Mouse (Mus musculus) limb, embryonic 15.5 days (tissue): ENCODE data around the gene Cyp24a1. TPM values are rescaled to one million over a fixed set of nuclear protein-coding genes. Genes with fewer than 3 reads are reported as not detected.

Source experiments
- ATAC-seq: fragments of 200-750 bp; cut with Nextera tagmentation; 2 replicates; pipeline ENCODE4 v1.8.0; 2017; ENCODE audit warnings: low read depth, moderate TSS enrichment; ENCODE audit not compliant: insufficient number of reproducible peaks, low FRiP score, low TSS enrichment
- H3K27ac ChIP-seq: fragments of 300-500 bp; sonication (generic); 2 replicates; pipeline ENCODE4 v1.5.1; 2015; ENCODE audit warnings: moderate library complexity, mild to moderate bottlenecking, inconsistent platforms
- H3K27me3 ChIP-seq: fragments of 300-500 bp; sonication (generic); 2 replicates; pipeline ENCODE4 v1.6.1; 2015; ENCODE audit warnings: inconsistent platforms
- H3K36me3 ChIP-seq: fragments of 300-500 bp; sonication (generic); 2 replicates; pipeline ENCODE4 v1.6.1; 2015; ENCODE audit warnings: inconsistent platforms
- H3K4me1 ChIP-seq: fragments of 300-500 bp; sonication (generic); 2 replicates; pipeline ENCODE4 v1.6.1; 2015; ENCODE audit warnings: inconsistent platforms
- H3K4me2 ChIP-seq: fragments of 300-500 bp; sonication (generic); 2 replicates; pipeline ENCODE4 v1.6.1; 2015; ENCODE audit warnings: mild to moderate bottlenecking, inconsistent platforms
- H3K4me3 ChIP-seq: fragments of 300-500 bp; sonication (generic); 2 replicates; pipeline ENCODE4 v1.5.1; 2015; ENCODE audit warnings: mild to moderate bottlenecking, inconsistent platforms
- H3K9ac ChIP-seq: fragments of 300-500 bp; sonication (generic); 2 replicates; pipeline ENCODE4 v1.6.1; 2015; ENCODE audit warnings: inconsistent platforms
- H3K9me3 ChIP-seq: fragments of 300-500 bp; sonication (generic); 2 replicates; pipeline ENCODE4 v1.6.1; 2016; ENCODE audit warnings: inconsistent platforms
- WGBS: fragments of 180-500 bp; shearing (Covaris S2); methylation state at CpG from one replicate; pipeline ENCODE4 v1.1.7; 2015; 5-methylcytosine and 5-hydroxymethylcytosine counted together
- polyA plus RNA-seq: library from polyadenylated mRNA; unstranded; fragments of >200 nt; fragmentation: Nextera tagmentation; extraction: Ambion mirVana; gene quantifications from 2 replicates; pipeline ENCODE4 v1.2.1, GENCODE M21; 2015

Cyp24a1 gene
- polyA plus RNA-seq, 1 experiment from 2014 or later = not detected

- 6% methylated on average over 31 of the region's 31 CpGs for WGBS
- Histone ChIP-seq H3K4me3 (peak overlapping the region; percentile 11; the same call in 1 of the 2 replicates), H3K9me3 (no peaks in the 10 kb centered on the region), H3K27me3 (peaks cover 79% of the 10 kb centered on the region), H3K4me2 (peak overlapping the region; percentile 7), H3K36me3 (no peaks in the 10 kb centered on the region), H3K9ac (no peak overlapping the region), H3K4me1 (peaks cover 27% of the 10 kb centered on the region), H3K27ac (no peak overlapping the region)
- no peak for ATAC-seq
Measured at GRCm38 (mm10) chr2:170494784-170495710, 1.9 kb downstream of the Cyp24a1 start.

DNA sequence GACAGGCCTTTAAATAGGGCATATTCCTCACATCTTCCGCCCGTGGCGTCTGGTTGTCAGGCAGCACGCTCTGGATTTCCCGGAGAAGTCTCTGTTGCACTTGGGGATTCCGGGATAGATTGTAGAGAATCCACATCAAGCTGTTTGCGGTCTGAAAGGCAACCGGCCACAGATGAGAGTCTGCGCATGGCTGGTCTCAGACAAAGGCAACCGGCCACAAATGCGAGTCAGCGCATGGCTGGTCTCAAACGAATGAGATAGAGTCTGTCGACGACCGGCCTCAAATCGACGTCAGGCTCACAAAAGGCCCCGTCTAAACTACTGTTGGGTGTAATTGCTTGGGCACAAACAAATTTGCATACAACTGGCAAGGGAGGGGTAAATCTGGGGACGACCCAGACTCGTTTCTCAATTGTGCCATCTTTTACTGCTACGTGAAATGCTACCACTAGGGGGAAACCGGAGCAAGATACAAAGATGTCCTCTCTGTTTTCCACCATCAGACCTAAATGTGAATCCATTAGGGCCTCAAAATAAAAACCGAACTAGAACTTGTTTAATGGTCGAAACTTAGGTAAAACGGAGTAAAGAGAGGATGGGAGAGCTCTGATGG lies 8.9 kb downstream of the Cyp24a1 start:
- H3K9ac ChIP-seq = no peak overlapping the region
- no peaks in the 10 kb centered on the region for H3K36me3 ChIP-seq
- no peak for ATAC-seq
- 63% methylated on average over 26 of the region's 26 CpGs for WGBS
- H3K4me3 ChIP-seq = no peak overlapping the region
- no peaks in the 10 kb centered on the region for H3K9me3 ChIP-seq
- H3K27ac ChIP-seq = no peak overlapping the region
- H3K4me2 ChIP-seq = no peak overlapping the region
- H3K27me3 ChIP-seq = peaks cover 29% of the 10 kb centered on the region
- no peaks in the 10 kb centered on the region for H3K4me1 ChIP-seq

GRCm38 (mm10) chr2:170487202-170487601 lies 9.7 kb downstream of the Cyp24a1 start:
- Histone ChIP-seq H3K27me3 (peaks cover 23% of the 10 kb centered on the region), H3K9ac (no peak overlapping the region), H3K36me3 (no peaks in the 10 kb centered on the region), H3K4me1 (no peaks in the 10 kb centered on the region), H3K4me3 (no peak overlapping the region), H3K4me2 (no peak overlapping the region), H3K27ac (no peak overlapping the region), H3K9me3 (no peaks in the 10 kb centered on the region)
- 77% methylated on average over 7 of the region's 7 CpGs for WGBS
- ATAC-seq = no peak

DNA sequence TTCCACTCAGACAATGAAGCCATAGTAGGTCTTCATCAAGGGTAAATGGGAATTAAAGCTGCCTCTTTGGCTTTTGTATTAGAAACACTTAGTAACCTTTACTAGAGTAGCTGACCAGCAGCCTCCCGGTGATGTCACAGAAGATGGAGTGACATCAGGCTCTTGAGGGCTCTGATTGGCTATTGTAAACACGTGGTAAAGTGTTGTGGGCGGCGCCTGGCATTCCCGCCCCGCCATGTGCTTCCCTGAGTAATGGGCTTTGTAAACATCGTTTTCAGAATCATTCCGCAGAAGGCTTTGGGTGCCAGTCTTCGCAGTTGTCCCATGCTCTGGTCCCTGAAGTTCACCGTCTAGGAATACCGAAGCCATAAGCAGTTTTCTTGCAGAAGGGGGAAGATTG lies 13.0 kb downstream of the Cyp24a1 start:
- Histone ChIP-seq H3K9ac (no peak overlapping the region), H3K4me2 (no peak overlapping the region), H3K36me3 (no peaks in the 10 kb centered on the region), H3K27ac (no peak overlapping the region), H3K27me3 (peaks cover 9% of the 10 kb centered on the region), H3K4me3 (no peak overlapping the region), H3K4me1 (no peaks in the 10 kb centered on the region), H3K9me3 (no peaks in the 10 kb centered on the region)
- ATAC-seq = no peak
- 67% methylated on average over 11 of the region's 11 CpGs for WGBS

DNA sequence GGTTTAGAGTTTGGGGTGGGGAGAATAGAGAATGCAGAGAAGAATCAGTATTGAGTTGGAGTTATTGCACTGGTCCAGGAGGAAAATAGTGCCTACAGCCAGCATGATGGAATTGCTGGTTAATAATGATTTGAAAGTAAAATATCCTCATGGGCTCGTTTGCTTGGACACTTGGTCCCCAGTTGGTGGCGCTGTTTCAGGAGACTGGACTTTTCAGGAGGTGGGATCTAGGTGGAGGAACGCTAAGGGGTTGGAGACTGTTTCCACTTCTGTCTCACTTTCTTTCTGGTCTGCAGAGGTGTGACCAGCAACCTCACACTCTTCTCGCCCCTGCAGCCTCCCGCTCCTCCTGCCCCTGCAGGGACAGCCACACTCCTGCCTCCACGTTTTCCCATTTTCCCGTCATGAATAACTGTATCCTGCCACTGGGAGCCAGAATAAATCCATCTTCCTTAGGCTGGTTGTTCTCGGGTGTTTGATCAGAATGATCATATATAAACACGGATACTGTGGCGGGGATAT lies 14.9 kb downstream of the Cyp24a1 start:
- H3K27ac ChIP-seq = no peak overlapping the region
- 66% methylated on average over 10 of the region's 10 CpGs for WGBS
- peaks cover 8% of the 10 kb centered on the region for H3K27me3 ChIP-seq

DNA sequence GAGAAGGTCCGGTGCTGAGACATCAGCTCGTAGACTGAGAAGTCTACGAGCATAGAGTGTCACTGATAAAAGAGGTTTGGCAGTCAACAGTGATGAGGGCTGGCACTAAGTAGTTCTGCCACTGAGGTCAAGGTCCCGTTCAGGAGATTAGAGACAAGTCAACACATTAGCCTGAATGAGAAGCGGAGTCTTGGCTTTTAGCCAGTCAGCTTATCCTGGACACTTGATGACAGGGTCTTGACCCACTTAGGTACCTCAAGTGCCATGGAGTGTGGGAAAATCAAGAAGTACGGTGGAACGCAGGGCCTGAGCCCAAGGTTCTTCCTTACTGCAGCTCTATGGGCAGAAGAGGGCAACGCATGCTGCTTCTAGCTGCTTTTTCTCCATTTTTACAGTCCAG lies 20.3 kb downstream of the Cyp24a1 start:
- 89% methylated on average over 8 of the region's 8 CpGs for WGBS
- ATAC-seq = no peak
- Histone ChIP-seq H3K9me3 (no peaks in the 10 kb centered on the region), H3K9ac (no peak overlapping the region), H3K36me3 (no peaks in the 10 kb centered on the region), H3K4me1 (no peaks in the 10 kb centered on the region), H3K27me3 (no peaks in the 10 kb centered on the region), H3K4me2 (no peak overlapping the region), H3K4me3 (no peak overlapping the region), H3K27ac (no peak overlapping the region)

More for the DNA sequence above, 14.9 kb downstream of the Cyp24a1 start:
- Histone ChIP-seq H3K36me3 (no peaks in the 10 kb centered on the region), H3K9me3 (no peaks in the 10 kb centered on the region), H3K4me3 (no peak overlapping the region), H3K9ac (no peak overlapping the region), H3K4me1 (no peaks in the 10 kb centered on the region), H3K4me2 (no peak overlapping the region)
- ATAC-seq = no peak

- Histone ChIP-seq H3K27ac (no peak overlapping the region), H3K9ac (no peak overlapping the region), H3K4me3 (no peak overlapping the region), H3K9me3 (no peaks in the 10 kb centered on the region), H3K36me3 (no peaks in the 10 kb centered on the region), H3K27me3 (no peaks in the 10 kb centered on the region), H3K4me1 (no peaks in the 10 kb centered on the region), H3K4me2 (no peak overlapping the region)
- WGBS = 87% methylated on average over 11 of the region's 11 CpGs
- no peak for ATAC-seq
Measured at GRCm38 (mm10) chr2:170476215-170476614, 20.7 kb downstream of the Cyp24a1 start.

- Histone ChIP-seq H3K4me2 (no peak overlapping the region), H3K27me3 (no peaks in the 10 kb centered on the region), H3K36me3 (no peaks in the 10 kb centered on the region), H3K9me3 (no peaks in the 10 kb centered on the region), H3K9ac (no peak overlapping the region), H3K27ac (no peak overlapping the region), H3K4me3 (no peak overlapping the region), H3K4me1 (no peaks in the 10 kb centered on the region)
- 55% methylated on average over 3 of the region's 3 CpGs for WGBS
- ATAC-seq = no peak
Measured at GRCm38 (mm10) chr2:170475164-170475563, 21.8 kb downstream of the Cyp24a1 start.

DNA sequence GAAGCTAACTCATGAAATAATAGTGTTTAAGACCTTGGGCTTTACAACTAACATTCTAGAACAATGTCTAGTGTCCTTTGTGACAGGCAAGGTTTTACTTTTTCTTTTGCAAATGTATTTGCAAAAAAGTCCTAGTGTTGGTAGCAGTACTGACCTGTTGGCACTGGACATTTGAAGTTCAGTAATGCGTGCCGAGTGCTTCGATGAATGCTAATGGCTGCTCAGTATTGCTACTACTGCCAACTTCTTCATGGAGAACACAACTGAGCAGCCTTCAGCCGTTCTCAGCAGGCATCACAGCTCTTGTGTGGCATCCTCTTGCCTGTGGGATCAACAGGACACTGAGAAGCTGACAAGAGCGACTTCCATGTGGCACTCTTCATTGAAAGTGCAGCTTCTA lies 22.8 kb downstream of the Cyp24a1 start:
- WGBS = 96% methylated on average over 5 of the region's 5 CpGs
- Histone ChIP-seq H3K4me3 (no peak overlapping the region), H3K9me3 (no peaks in the 10 kb centered on the region)

GRCm38 (mm10) chr2:170470591-170470990 lies 26.4 kb downstream of the Cyp24a1 start:
- no peaks in the 10 kb centered on the region for H3K27me3 ChIP-seq
- WGBS = 79% methylated on average over 5 of the region's 5 CpGs
- peaks cover 4% of the 10 kb centered on the region; the same call in 1 of the 2 replicates for H3K4me1 ChIP-seq
- H3K4me3 ChIP-seq = no peak overlapping the region
- H3K27ac ChIP-seq = no peak overlapping the region
- no peak for ATAC-seq
- H3K4me2 ChIP-seq = no peak overlapping the region
- H3K36me3 ChIP-seq = no peaks in the 10 kb centered on the region
- no peaks in the 10 kb centered on the region for H3K9me3 ChIP-seq
- no peak overlapping the region for H3K9ac ChIP-seq

More for the DNA sequence above, 22.8 kb downstream of the Cyp24a1 start:
- H3K4me2 ChIP-seq = no peak overlapping the region
- no peaks in the 10 kb centered on the region for H3K27me3 ChIP-seq
- H3K9ac ChIP-seq = no peak overlapping the region
- H3K4me1 ChIP-seq = peaks cover 4% of the 10 kb centered on the region; the same call in 1 of the 2 replicates
- no peak overlapping the region for H3K27ac ChIP-seq
- H3K36me3 ChIP-seq = no peaks in the 10 kb centered on the region
- ATAC-seq = no peak

GRCm38 (mm10) chr2:170469616-170470308 lies 27.2 kb downstream of the Cyp24a1 start:
- Histone ChIP-seq H3K27me3 (no peaks in the 10 kb centered on the region), H3K27ac (no peak overlapping the region), H3K9me3 (no peaks in the 10 kb centered on the region), H3K9ac (no peak overlapping the region), H3K4me1 (peaks cover 4% of the 10 kb centered on the region; the same call in 1 of the 2 replicates), H3K4me3 (no peak overlapping the region), H3K36me3 (no peaks in the 10 kb centered on the region), H3K4me2 (no peak overlapping the region)
- WGBS = 6% methylated on average over 10 of the region's 10 CpGs
- ATAC-seq = no peak
